Mouse (Mus musculus) lung, postnatal 0 days (tissue): Measurements from ENCODE around the gene Bach2.

Experiments
- CTCF ChIP-seq: IDR thresholded peaks from 2 replicates; pipeline ENCODE4 v1.5.1; 2016; ENCODE audit warnings: antibody characterized with exemption, mild to moderate bottlenecking
- EP300 ChIP-seq: IDR thresholded peaks from 2 replicates; pipeline ENCODE4 v1.6.1; 2016; ENCODE audit warnings: antibody characterized with exemption, mild to moderate bottlenecking, control low read depth

DNA sequence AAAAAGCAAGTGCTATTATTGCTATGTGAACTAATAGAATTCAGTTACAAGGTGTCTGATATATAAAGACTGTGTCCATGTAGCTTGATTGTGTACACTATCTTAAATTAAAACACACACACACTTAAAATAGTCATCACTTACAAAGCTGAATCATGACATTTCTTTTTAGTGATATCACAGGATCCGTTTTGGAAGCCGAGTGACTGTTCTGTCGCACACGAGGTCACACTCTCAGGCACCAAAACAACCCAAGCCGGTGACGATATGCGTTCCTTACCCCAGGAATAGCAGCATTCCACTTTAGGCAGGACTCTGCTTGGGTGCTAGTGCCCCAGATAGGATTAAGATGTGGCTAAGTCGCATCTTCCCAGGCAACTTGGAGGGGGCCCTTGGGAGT is 37.5 kb upstream of the Bach2 start:
- TF ChIP-seq CTCF: no peak
- no peak for TF ChIP-seq EP300
